Mouse (Mus musculus) MEL (cell line): ENCODE results near the gene Hhex. TPM values are rescaled to one million over a fixed set of nuclear protein-coding genes. Genes with fewer than 3 reads are reported as not detected.
A peak's percentile ranks its signal among the peaks of the same experiment; 100 is the strongest.

Experiments used
- DNase-seq: peaks from one replicate; pipeline ENCODE4 v3.0.0; 2011; ENCODE audit warnings: low read depth, low spot score
- H3K27ac ChIP-seq: 2 replicates; pipeline ENCODE4 v1.5.1; 2012; ENCODE audit warnings: low read depth, mild to moderate bottlenecking, control low read depth, low read length, moderate library complexity; ENCODE audit not compliant: control insufficient read depth
- H3K27me3 ChIP-seq, 2 experiments: fragments of 150-350 bp in 1 of 2; sonication (generic) in 1 of 2; 2 replicates each; pipeline ENCODE4 v1.6.1; 2012; ENCODE audit warnings: low read length in 2 of 2, mild to moderate bottlenecking in 2 of 2, improper control_type of control experiment in 1 of 2, moderate library complexity in 1 of 2; ENCODE audit not compliant: insufficient read depth in 2 of 2, control insufficient read depth in 1 of 2
- H3K36me3 ChIP-seq, 2 experiments: 2 replicates each; pipeline ENCODE4 v1.6.1; 2012 to 2014; ENCODE audit warnings: low read length in 2 of 2, improper control_type of control experiment in 1 of 2, inconsistent platforms in 1 of 2, mild to moderate bottlenecking in 1 of 2; ENCODE audit not compliant: insufficient read depth in 2 of 2, control insufficient read depth in 1 of 2
- H3K4me1 ChIP-seq, 2 experiments: fragments of 150-350 bp in 1 of 2; sonication (generic) in 1 of 2; 2 replicates each; pipeline ENCODE4 v1.6.1; 2012; ENCODE audit warnings: low read length in 2 of 2, improper control_type of control experiment in 1 of 2, mild to moderate bottlenecking in 1 of 2; ENCODE audit not compliant: insufficient read depth in 2 of 2, control insufficient read depth in 1 of 2
- H3K4me3 ChIP-seq, 2 experiments: fragments of 150-350 bp in 1 of 2; sonication (generic) in 1 of 2; 2 replicates each; pipeline ENCODE4 v1.5.1; 2012; ENCODE audit warnings: low read depth in 2 of 2, low read length in 2 of 2, mild to moderate bottlenecking in 2 of 2, moderate library complexity in 2 of 2, control low read depth in 1 of 2, improper control_type of control experiment in 1 of 2; ENCODE audit not compliant: control insufficient read depth in 1 of 2, insufficient read depth in 1 of 2
- H3K79me2 ChIP-seq: 2 replicates; pipeline ENCODE4 v1.6.1; 2012; ENCODE audit warnings: mild to moderate bottlenecking, low read length, moderate library complexity; ENCODE audit not compliant: control insufficient read depth, poor library complexity, insufficient read depth
- H3K9ac ChIP-seq: 2 replicates; pipeline ENCODE4 v1.6.1; 2012; ENCODE audit warnings: low read depth, mild to moderate bottlenecking, control low read depth, low read length, moderate library complexity; ENCODE audit not compliant: control insufficient read depth, poor library complexity, severe bottlenecking
- H3K9me3 ChIP-seq: fragments of 150-350 bp; sonication (generic); replicated peaks from 2 replicates; pipeline ENCODE4 v1.6.1; 2012; ENCODE audit warnings: mild to moderate bottlenecking, low read length, improper control_type of control experiment, moderate library complexity; ENCODE audit not compliant: insufficient read depth
- BHLHE40 ChIP-seq: IDR thresholded peaks from 2 replicates; pipeline ENCODE4 v1.6.1; 2012; ENCODE audit warnings: low read depth, mild to moderate bottlenecking, inconsistent platforms, low read length, improper control_type of control experiment, borderline replicate concordance
- CHD2 ChIP-seq: IDR thresholded peaks from 2 replicates; pipeline ENCODE4 v1.6.1; 2011; ENCODE audit warnings: low read length, improper control_type of control experiment
- CTCF ChIP-seq, 3 experiments: IDR thresholded peaks in 2 of 3; conservative IDR thresholded peaks in 1 of 3; 2 replicates each; pipeline ENCODE4 v1.5.1; 2011 to 2012; ENCODE audit warnings: low read length in 3 of 3, low read depth in 2 of 3, mild to moderate bottlenecking in 2 of 3, improper control_type of control experiment in 1 of 3, inconsistent platforms in 1 of 3, mixed read lengths in 1 of 3, moderate library complexity in 1 of 3; ENCODE audit not compliant: control insufficient read depth in 1 of 3, insufficient read depth in 1 of 3, poor library complexity in 1 of 3, severe bottlenecking in 1 of 3
- GABPA ChIP-seq: IDR thresholded peaks from 2 replicates; pipeline ENCODE4 v1.6.1; 2012; ENCODE audit warnings: low read depth, mild to moderate bottlenecking, inconsistent platforms, low read length, improper control_type of control experiment, moderate library complexity
- GATA1 ChIP-seq: IDR thresholded peaks from 2 replicates; pipeline ENCODE4 v1.6.1; 2011; ENCODE audit warnings: low read depth, low read length, improper control_type of control experiment
- MAX ChIP-seq: IDR thresholded peaks from 2 replicates; pipeline ENCODE4 v1.6.1; 2011; ENCODE audit warnings: low read length, improper control_type of control experiment
- MAZ ChIP-seq: IDR thresholded peaks from 2 replicates; pipeline ENCODE4 v1.6.1; 2012; ENCODE audit warnings: low read depth, mild to moderate bottlenecking, inconsistent platforms, low read length, improper control_type of control experiment
- MEF2A ChIP-seq: IDR thresholded peaks from 2 replicates; pipeline ENCODE4 v1.6.1; 2014; ENCODE audit warnings: low read depth, mild to moderate bottlenecking, inconsistent platforms, low read length, improper control_type of control experiment; ENCODE audit not compliant: poor library complexity, insufficient replicate concordance, severe bottlenecking; ENCODE audit errors: extremely low read depth
- MXI1 ChIP-seq: IDR thresholded peaks from 2 replicates; pipeline ENCODE4 v1.6.1; 2011; ENCODE audit warnings: mild to moderate bottlenecking, low read depth, low read length, improper control_type of control experiment
- MYB ChIP-seq: IDR thresholded peaks from 2 replicates; pipeline ENCODE4 v1.6.1; 2011; ENCODE audit warnings: mild to moderate bottlenecking, low read depth, low read length, improper control_type of control experiment
- MYC ChIP-seq: IDR thresholded peaks from 2 replicates; pipeline ENCODE4 v1.6.1; 2011; ENCODE audit warnings: low read depth, mild to moderate bottlenecking, low read length, improper control_type of control experiment, moderate library complexity
- POLR2A ChIP-seq, 2 experiments: IDR thresholded peaks; 2 replicates each; pipeline ENCODE4 v1.6.1; 2011 to 2012; ENCODE audit warnings: low read length in 2 of 2, mild to moderate bottlenecking in 2 of 2, control low read depth in 1 of 2, improper control_type of control experiment in 1 of 2, low read depth in 1 of 2, moderate library complexity in 1 of 2; ENCODE audit not compliant: control insufficient read depth in 1 of 2, insufficient read depth in 1 of 2, poor library complexity in 1 of 2
- SIN3A ChIP-seq: IDR thresholded peaks from 2 replicates; pipeline ENCODE4 v1.6.1; 2012; ENCODE audit warnings: low read length, improper control_type of control experiment, inconsistent platforms
- SMC3 ChIP-seq: IDR thresholded peaks from 2 replicates; pipeline ENCODE4 v1.6.1; 2011; ENCODE audit warnings: low read depth, low read length, improper control_type of control experiment
- TCF12 ChIP-seq: IDR thresholded peaks from 2 replicates; pipeline ENCODE4 v1.6.1; 2014; ENCODE audit warnings: low read depth, mild to moderate bottlenecking, inconsistent platforms, low read length, improper control_type of control experiment, moderate library complexity
- ZC3H11A ChIP-seq: IDR thresholded peaks from 2 replicates; pipeline ENCODE4 v1.6.1; 2012; ENCODE audit warnings: low read depth, mild to moderate bottlenecking, inconsistent platforms, low read length, improper control_type of control experiment
- ZMIZ1 ChIP-seq: IDR thresholded peaks from 2 replicates; pipeline ENCODE4 v1.6.1; 2012; ENCODE audit warnings: low read depth, mild to moderate bottlenecking, inconsistent platforms, low read length, improper control_type of control experiment, moderate library complexity
- polyA plus RNA-seq, 2 experiments: library from polyadenylated mRNA; stranded (reverse) in 1 of 2; unstranded in 1 of 2; fragments of >175 nt in 1 of 2; fragments of >200 nt in 1 of 2; gene quantifications; 2 replicates each; pipeline versions ENCODE4 v1.2.1 to v1.2.4; 2012; ENCODE audit warnings: low replicate concordance in 2 of 2, low read depth in 1 of 2; ENCODE audit not compliant: insufficient read length in 2 of 2, insufficient read depth in 1 of 2, missing spikeins in 1 of 2
- total RNA-seq: library from RNA; depleted of rRNA; stranded (reverse); fragments of 300-350 nt; gene quantifications from 2 replicates; pipeline ENCODE4 v1.2.3, GENCODE M21; 2012; rRNA removed

The Hhex gene
- total RNA-seq (not detected in 2 replicates), polyA plus RNA-seq (not detected)

GRCm38 (mm10) chr19:37434263-37434951 is at the start of gene Hhex:
Hhex (plus strand) TSS chr19:37434810.
- H3K27me3 ChIP-seq: no peaks in the 10 kb centered on the region

DNA sequence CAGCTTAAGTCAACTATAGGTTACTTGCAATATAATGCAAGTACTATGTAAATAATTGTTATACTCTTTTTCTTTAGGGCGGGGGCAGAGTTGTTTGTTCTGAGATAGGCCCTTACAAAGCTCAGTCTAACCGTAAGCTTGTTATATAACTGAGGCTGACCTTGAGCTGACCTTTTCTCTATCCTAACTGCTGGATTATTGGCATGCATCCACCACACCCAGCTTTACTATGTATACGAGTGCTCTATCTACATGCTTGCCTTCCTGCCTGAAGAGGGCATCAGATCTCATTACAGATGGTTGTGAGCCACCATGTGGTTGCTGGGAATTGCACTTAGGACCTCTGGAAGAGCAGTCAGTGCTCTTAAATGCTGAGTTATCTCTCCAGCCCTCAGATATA is 48.5 kb upstream of the Hhex start:
- Histone ChIP-seq H3K4me1 (peaks cover 2 to 7% of the 10 kb centered on the region in 2 experiments; a peak in 2 of 4 replicates), H3K36me3 (peaks cover 13 to 70% of the 10 kb centered on the region in 2 experiments), H3K9ac (no peak overlapping the region), H3K27me3 (no peaks in the 10 kb centered on the region), H3K79me2 (peaks cover 26% of the 10 kb centered on the region), H3K4me3 (no peak overlapping the region), H3K27ac (no peak overlapping the region), H3K9me3 (no peaks in the 10 kb centered on the region)
- DNase-seq: no peak
- TF ChIP-seq MAX (no peak), MYC (no peak), CTCF (IDR thresholded peaks at IDR 0.05 in 2 of 3, conservative IDR thresholded peaks at IDR 0.05 in 1 of 3; ENCODE audit: control insufficient read depth in 1 of 3, insufficient read depth in 1 of 3, low read depth in 2 of 3, low read length in 3 of 3, poor library complexity in 1 of 3, severe bottlenecking in 1 of 3) (peak in 1 of 3 experiments; percentile 13; a peak in 2 of 6 replicates), SIN3A (no peak), CHD2 (no peak)

More at GRCm38 (mm10) chr19:37434263-37434951, at the start of gene Hhex:
- no peak within 1 kb of the TSS for H3K4me3 ChIP-seq
- TF ChIP-seq GABPA: no peak
- TF ChIP-seq MEF2A: no peak
- TF ChIP-seq POLR2A (IDR thresholded peaks at IDR 0.05; ENCODE audit: control insufficient read depth in 1 of 2, insufficient read depth in 1 of 2, low read depth in 1 of 2, low read length in 2 of 2, poor library complexity in 1 of 2): no peak
- no peak for TF ChIP-seq MYB
- no peak for TF ChIP-seq CHD2
- TF ChIP-seq GATA1: no peak
- TF ChIP-seq MAX: no peak
- TF ChIP-seq ZMIZ1: no peak
- TF ChIP-seq ZC3H11A: no peak
- TF ChIP-seq MYC: no peak
- no peak for TF ChIP-seq MAZ
- TF ChIP-seq SMC3: no peak
- TF ChIP-seq BHLHE40: no peak
- TF ChIP-seq MXI1: no peak
- TF ChIP-seq TCF12: no peak
- H3K27ac ChIP-seq: no peak within 1 kb of the TSS
- no peak for DNase-seq
- H3K79me2 ChIP-seq: no peaks in the 10 kb centered on the region
- H3K9ac ChIP-seq: no peak within 1 kb of the TSS
- no peaks in the 10 kb centered on the region for H3K9me3 ChIP-seq
- H3K4me1 ChIP-seq: no peaks in the 10 kb centered on the region
- H3K36me3 ChIP-seq: no peaks in the 10 kb centered on the region
